Mouse (Mus musculus) adrenal gland, adult 18-20 months (tissue): ENCODE results near the gene Lyz2. TPM values are rescaled to one million over a fixed set of nuclear protein-coding genes. Genes with fewer than 3 reads are reported as not detected.
"Not testable (repeated sequence)": the region's sequence is repeated elsewhere in the genome, so short reads cannot be mapped to it uniquely, and the experiment has no call there.

Experiments used
- DNase-seq, 2 experiments: peaks; one replicate each; pipeline ENCODE4 v3.0.0; 2021 to 2022; ENCODE audit warnings: low spot score in 2 of 2
- long read RNA-seq, 2 experiments: library from polyadenylated mRNA; stranded (forward); transcript quantifications; one replicate each; pipeline ENCODE4 v2.0.0; 2021
- total RNA-seq, 2 experiments: library from RNA; stranded (reverse); gene quantifications; 1 replicate in 1 of 2; 2 replicates in 1 of 2; pipeline ENCODE4 v1.2.3; 2021

The Lyz2 gene
- 100 to 1,000 TPM; 173 to 444 TPM for total RNA-seq
- long read RNA-seq, experiment 1, transcript Lyz2-201 (4 exons, 1,316 nt): major isoform, 217 of 227 reads
- long read RNA-seq, experiment 1, partial matches to known transcripts: 3 of 227 reads
- long read RNA-seq, experiment 1, other reads (novel, unspliced or antisense): 7 of 227 reads
- long read RNA-seq, experiment 2, transcript Lyz2-201 (4 exons, 1,316 nt): major isoform, 277 of 289 reads
- long read RNA-seq, experiment 2, partial matches to known transcripts: 5 of 289 reads
- long read RNA-seq, experiment 2, other reads (novel, unspliced or antisense): 7 of 289 reads

DNA sequence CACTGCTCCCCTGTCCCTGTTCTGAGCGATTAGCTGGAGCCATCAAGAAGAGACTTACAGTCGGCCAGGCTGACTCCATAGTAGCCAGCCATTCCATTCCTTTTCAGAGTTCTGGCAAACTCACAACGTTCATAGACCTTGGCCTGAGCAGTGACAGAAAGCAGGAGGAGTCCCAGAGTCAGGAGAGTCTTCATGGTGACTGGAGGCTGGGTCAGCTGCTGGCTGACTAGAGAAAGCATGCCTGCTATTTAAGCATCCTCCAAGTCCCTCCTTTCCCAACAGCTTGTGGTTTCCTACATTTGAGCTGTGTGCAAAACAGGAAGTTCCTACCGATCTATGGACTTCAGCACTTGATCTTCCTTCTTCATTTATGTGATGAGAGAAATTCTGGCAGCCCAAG, at the start of gene Lyz2:
Lyz2 (minus strand) TSS at position 273 of the 400 bp plus-strand sequence.
- DNase-seq: no peak

DNA sequence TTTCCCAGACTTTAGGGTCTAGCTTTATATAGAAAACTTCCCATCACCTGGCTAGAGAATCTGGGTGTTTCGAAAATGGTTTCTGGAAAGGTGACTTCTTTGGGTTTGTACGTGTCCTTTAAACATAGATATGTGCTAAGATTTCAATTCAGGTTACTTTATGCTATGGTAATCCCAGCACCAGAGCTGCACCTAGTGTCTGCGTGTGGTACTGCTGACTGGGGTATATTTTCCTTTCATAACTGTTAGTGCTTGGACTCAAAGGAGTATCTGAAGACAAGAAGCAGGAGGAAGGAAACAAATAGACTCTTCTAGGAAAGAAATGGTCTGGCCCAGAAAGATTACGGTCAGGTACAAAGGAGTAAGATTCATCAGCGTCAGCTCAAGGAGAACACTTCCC, 48.4 kb upstream of the Lyz2 start:
- DNase-seq: no peak

GRCm38 (mm10) chr10:117323782-117324181, 41.7 kb upstream of the Lyz2 start:
- DNase-seq: no peak

GRCm38 (mm10) chr10:117322630-117323029, 40.5 kb upstream of the Lyz2 start:
- no peak for DNase-seq

DNA sequence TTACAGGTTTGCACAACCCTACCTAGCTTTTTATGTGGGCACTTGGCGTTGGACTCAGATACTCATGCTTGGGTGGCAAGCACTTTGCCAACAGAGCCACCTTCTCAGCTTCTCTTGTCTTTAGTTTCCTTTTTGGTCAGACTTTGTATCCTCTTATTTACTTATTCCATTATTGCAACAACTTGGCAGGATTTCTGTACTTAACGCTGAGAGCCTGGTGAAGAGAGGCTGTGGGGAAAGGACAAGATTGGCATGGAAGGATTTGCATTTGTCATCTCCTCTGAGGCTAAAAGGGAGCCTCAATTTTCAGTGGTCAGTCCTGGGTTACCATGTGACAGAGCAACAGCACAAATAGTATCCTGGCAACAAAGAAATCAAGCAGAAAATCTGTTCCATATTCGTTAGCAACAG, 38.5 kb upstream of the Lyz2 start:
- DNase-seq: no peak

- DNase-seq: no peak
Measured at GRCm38 (mm10) chr10:117316391-117316790, 34.3 kb upstream of the Lyz2 start.

- DNase-seq: no peak
Measured at GRCm38 (mm10) chr10:117313133-117313532, 31.0 kb upstream of the Lyz2 start.

DNA sequence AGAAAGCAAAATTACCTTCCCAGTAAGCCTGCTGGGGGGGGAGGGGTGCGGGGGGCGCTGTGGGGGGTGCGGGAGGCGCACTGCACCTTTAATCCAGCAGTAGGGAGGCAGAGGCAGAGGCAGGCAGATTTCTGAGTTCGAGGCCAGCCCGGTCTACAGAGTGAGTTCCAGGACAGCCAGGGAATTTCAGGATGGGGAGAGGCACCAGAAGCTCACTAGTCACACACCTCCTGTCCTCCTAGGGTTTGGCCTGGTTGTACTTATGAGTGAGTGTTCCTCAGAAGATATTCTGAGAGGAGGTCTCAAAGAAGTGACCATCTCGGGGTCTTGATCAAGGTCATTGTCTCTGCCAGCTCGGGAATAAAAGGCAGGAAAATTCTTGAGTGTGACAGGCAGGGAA, 30.0 kb upstream of the Lyz2 start:
- no peak for DNase-seq

GRCm38 (mm10) chr10:117304371-117304770, 22.2 kb upstream of the Lyz2 start:
- DNase-seq: no peak

- no peak for DNase-seq
Measured at GRCm38 (mm10) chr10:117301688-117302087, 19.6 kb upstream of the Lyz2 start.

DNA sequence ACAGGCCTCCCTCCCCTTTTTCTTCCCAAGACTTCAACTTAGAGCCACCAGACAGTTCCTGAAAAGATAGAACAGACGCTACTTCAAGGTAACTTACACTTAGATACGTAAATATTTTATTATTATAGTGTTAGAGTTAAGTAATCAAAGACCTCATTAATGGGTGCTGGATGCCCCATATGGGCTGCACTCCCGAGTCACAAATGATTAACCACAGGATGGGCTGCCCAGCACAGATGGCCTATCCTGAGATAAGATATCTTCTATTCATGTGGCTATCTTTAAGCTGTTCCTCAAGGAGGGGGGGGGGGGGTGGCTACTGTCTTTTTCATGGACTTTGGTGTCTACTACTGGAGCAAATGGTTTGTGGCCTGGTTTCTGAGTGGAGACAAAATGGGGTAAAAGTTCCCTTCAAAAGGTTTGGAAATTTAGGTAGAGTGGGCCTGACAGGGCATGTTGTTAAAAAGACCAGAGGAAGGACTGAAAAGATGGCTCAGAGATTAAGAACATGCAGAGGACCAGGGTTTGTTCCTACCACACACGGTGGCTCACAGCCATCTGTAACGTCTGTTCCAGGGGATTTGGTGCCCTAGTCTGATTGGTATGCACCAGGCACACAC, 17.9 kb upstream of the Lyz2 start:
- DNase-seq: no peak

DNA sequence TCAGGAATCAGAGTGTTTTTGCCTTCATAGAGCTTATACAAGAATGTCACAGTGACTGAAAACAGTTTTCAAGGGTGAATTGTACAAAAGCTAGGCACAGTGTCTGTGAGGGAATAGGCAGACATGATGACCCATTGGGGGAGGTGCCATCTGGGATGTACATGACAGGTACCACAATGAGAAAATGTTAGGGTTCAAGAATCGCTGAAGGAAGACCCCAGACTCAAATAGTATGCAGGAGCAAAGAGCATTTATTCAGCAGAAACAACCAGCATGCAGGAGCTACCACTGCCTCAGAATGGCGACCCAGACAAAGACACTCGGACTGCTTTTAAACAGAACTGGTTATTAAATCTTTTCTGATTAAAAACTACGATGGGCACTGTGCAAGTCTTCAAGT, 17.0 kb upstream of the Lyz2 start:
- DNase-seq: no peak

DNA sequence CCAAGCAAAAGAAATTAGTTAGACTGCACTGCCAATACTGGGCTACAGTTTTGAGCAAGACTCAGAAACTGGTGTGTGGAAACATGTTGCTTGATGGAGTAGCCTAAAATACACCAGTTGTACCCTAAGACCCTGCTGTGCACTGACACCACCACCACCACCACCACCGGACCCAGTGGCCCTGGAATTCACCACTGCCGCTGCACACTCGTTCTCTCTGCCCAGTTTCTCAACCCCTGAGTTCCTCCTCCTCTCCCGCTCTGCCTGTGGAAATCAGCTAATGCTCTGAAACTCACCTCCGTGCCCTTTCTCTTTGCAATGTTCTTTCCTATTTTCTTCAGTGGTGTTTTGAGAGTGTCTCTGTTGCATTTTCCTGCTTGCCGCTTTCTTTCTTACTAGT, 16.2 kb upstream of the Lyz2 start:
- DNase-seq: no peak

- DNase-seq: no peak
Measured at GRCm38 (mm10) chr10:117292671-117293070, 10.6 kb upstream of the Lyz2 start, which contains the start of gene Lyz1. Lyz1 (minus strand) TSS chr10:117292868.

DNA sequence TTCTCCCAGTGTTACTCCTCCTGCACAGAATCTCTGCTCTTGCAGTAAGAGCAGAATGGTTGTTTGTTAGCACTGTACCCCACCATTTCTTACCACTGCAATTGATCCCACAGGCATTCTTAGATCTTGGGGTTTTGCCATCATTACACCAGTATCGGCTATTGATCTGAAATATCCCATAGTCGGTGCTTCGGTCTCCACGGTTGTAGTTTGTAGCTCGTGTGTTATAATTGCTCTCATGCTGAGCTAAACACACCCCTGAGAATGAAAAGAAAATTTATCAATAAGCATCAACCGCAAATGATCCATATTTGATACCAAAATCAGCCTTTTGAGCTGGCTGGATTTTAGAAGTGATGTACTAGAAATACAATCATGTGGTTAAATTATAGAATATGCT, 8.8 kb upstream of the Lyz2 start:
- DNase-seq: not testable (repeated sequence)

DNA sequence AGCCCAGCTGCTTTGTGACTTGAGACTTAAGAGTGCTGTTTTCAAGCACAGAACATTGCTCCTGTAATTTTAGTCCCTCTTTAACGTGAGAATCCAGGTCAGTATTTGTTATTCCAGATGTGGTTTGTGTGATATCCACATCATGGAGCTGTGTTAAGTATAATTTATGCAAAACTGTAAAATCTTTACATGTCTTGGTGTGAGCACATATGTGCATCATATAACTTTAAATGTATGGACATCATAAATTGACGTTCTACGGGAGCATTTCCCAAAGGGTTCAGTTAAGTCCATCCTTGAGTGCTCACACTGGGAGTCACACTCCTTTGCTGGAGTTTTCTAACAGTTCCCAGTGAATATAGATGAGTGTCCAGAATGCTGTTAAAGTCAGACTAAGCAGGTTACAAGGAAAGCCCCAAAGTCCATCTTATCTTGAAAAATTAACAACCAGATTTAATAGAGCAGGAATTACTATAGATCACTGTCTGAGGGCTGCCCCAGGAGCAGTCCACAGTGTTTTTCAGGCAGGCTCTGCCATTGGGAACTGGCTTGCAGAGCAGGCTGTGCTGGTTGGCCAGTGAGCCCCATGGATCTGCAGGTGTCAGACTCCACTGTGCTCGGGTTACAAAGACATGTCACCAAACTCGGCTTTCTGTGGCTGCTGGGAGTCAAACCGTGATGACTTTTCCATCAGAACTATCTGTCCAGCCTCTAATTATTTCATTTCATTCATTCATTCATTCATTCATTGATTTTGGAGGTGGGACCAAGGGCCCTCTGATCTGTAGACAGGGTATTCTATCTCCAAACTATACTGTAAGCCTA, 8.1 kb upstream of the Lyz2 start:
- DNase-seq: no peak

DNA sequence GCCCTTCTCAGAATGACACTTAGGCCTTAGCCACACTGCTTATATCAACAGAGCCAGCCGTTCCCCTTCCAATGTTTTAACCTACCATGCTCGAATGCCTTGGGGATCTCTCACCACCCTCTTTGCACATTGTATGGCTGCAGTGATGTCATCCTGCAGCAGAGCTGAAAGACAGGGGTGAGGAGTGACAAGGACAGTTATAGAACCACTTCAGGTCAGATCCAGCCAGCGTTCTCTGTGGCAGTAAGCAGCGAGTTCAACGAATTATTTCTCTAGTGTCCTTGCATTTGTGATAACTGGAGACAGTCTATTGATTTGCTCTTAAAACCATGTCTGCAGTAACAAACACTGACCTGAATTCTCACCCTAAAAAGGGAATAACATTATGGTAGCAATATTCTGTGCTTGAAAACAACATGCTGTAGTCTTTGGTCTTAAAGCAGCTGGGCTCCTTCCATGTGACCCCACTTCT, 6.9 kb upstream of the Lyz2 start:
- not testable (repeated sequence) for DNase-seq

DNA sequence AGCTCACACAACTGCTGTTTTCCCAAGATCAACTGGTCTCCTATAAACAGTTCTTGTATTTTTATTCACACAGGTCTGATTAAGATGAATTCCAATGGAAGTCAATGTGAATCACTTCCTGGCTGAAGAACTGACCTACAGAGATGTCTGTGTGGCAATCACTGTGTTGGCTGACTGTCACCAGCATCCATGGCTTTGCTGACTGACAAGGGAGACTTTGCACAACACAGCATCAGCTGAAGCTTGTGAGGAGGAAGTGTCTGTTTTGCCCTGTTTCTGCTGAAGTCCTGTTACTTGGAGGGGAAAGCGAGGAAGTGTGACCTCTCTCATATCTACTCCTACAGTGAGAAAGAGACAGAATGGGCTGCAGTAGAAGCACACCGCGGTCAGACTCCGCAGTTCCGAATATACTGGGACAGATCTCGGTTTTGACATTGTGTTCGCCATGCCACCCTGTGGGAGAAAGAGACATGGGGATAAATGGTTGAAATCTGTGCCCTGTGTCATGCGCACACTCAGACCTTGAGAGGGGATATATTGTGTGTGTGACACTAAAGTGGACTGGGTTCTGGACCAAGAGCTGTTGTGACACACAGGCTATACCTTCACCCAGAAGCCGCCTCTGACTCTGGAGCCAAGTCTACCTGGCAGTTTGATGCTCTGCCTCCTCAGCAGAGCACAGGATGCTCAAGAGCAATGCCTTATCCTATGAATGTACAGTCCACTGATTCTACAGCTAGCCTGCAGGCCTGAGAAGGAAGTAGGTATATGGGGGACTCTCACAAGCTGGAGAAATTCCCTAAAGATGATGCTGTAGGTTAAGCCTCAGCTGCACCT, 6.3 kb upstream of the Lyz2 start:
- DNase-seq: no peak

GRCm38 (mm10) chr10:117287226-117287850, 5.2 kb upstream of the Lyz2 start:
- DNase-seq: no peak

DNA sequence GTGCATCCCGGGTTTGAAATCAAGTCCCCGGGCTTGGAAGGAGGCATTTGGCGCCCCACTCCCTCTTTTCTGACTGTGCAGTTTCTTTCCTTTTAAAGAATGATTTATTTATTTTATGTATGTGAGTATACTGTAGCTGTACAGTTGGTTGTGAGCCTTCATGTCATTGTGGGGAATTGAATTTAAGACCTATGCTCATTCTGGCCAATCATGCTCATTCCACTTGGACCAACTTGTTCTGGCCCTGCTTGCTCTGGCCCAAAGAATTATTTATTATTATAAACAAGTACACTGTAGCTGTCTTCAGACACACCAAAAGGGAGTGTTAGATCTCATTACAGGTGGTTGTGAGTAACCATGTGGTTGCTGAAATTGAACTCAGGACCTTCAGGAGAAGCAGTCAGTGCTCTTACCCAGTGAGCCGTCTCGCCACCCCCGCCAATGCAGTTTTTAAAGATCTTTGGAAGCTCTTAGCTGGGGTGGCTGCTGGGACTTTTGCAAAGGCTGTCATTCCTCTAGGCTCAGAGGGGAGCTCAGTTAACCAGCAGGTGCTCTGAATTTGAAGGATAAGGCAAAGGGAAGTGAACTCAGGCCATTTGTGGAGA, 4.3 kb upstream of the Lyz2 start:
- DNase-seq: no peak
